Mouse (Mus musculus): Measurements from ENCODE around the gene Rasal2. TPM values are rescaled to one million over a fixed set of nuclear protein-coding genes. Genes with fewer than 3 reads are reported as not detected.
"Not testable (repeated sequence)": the region's sequence is repeated elsewhere in the genome, so short reads cannot be mapped to it uniquely, and the experiment has no call there.

Rasal2 gene
- polyA plus RNA-seq, 1 experiment, result 39.9 TPM

DNA sequence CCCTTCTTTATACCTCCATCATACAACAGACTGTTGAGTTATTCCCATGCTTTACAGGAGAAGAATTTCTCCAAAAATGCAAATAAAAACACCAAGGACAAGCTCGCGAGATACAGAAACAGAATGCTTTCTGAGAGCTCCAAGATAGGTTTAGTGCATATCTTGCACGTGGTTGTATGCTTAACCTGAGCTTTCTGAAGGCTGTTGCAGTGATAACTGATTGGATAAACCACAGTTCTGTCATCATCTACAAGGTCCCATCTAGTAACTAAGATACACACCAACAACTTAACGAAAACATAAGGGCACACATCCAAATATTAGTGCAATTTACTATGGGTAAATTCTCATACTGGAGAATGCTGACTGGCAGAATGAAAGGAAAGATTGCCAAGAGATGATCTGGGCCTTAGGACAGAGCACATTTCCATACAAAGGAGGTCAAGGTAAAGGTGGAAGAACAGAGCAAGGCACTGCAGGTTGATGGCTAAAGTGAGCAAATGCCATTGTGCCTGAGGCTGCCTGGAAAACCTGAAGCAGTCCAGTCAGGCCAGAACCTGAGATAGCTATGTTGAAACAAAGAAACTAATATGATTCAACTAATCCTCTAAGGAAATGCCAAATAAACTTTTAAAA, 136.6 kb downstream of the Rasal2 start:
- TF ChIP-seq CTCF (IDR thresholded peaks at IDR 0.05; ENCODE audit: borderline replicate concordance, extremely low read depth, insufficient read depth, insufficient read length) (no peak), POLR2A (IDR thresholded peaks at IDR 0.05; ENCODE audit: borderline replicate concordance, extremely low read depth, insufficient read depth, insufficient read length, poor library complexity, severe bottlenecking) (no peak)
- no peak for DNase-seq (ENCODE audit: low read depth)

DNA sequence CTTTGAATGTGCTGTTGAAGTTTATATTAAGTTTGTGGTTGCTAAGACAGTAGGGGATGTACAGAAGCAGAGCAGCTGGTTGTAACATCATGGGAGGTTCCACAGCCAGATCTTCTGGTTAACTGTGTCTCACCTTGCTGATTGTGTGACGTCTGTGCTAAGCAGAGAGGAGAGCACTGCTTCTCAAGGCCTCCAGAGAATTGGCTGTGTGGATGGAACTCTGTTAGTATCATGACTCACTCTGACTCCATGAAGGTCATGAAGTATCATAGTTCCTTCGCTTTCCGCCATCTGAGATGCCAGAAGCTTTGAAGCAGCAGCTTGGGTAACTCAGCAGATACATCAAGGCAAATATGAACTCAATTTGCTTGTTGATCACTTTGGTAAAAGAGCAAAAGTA, 144.5 kb downstream of the Rasal2 start:
- DNase-seq (ENCODE audit: low read depth), result no peak
- TF ChIP-seq POLR2A (IDR thresholded peaks at IDR 0.05; ENCODE audit: borderline replicate concordance, extremely low read depth, insufficient read depth, insufficient read length, poor library complexity, severe bottlenecking) (no peak), CTCF (IDR thresholded peaks at IDR 0.05; ENCODE audit: borderline replicate concordance, extremely low read depth, insufficient read depth, insufficient read length) (no peak)

DNA sequence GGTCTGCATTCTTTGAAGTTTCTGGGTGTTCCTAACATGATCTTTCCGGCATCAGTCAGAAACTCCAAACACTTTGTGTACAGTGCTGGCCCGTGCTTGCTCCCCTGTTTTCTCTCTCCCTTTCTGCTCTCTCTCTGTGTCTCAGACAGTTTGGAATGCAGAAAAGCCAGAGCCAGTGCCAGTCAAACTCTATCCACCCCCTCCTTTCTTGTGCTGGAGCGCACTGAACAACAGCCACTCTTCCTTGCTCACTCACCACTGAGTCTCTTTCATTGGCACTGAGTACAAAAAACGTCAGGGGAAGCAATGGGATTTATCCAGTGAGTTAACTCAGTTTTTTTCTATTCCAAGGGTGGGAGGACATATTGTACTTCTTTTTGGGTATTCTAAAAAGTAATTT, 155.8 kb downstream of the Rasal2 start:
- TF ChIP-seq POLR2A (IDR thresholded peaks at IDR 0.05; ENCODE audit: borderline replicate concordance, extremely low read depth, insufficient read depth, insufficient read length, poor library complexity, severe bottlenecking) (no peak), CTCF (IDR thresholded peaks at IDR 0.05; ENCODE audit: borderline replicate concordance, extremely low read depth, insufficient read depth, insufficient read length) (no peak)
- peak; percentile 90 for DNase-seq (ENCODE audit: low read depth)

DNA sequence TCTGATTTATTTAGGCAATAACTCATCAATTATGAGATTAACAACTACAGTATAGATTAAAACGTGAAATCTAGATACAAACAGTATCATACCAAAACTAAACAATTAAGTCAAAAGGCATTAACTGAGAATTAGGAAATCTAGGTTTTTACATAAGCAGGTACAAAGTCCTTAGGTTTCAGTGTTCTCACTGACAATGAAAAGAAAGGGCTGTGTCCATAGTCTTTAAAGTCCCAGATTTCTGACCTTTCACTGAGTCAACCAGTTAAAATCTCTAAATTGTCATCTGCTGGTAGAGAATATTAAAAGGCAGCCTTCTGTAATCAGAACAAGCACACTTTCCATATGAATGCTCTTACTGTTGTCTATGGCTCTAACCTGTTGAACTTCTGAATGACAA, 156.6 kb downstream of the Rasal2 start:
- DNase-seq (ENCODE audit: low read depth), result no peak
- TF ChIP-seq CTCF (IDR thresholded peaks at IDR 0.05; ENCODE audit: borderline replicate concordance, extremely low read depth, insufficient read depth, insufficient read length) (no peak), POLR2A (IDR thresholded peaks at IDR 0.05; ENCODE audit: borderline replicate concordance, extremely low read depth, insufficient read depth, insufficient read length, poor library complexity, severe bottlenecking) (no peak)

DNA sequence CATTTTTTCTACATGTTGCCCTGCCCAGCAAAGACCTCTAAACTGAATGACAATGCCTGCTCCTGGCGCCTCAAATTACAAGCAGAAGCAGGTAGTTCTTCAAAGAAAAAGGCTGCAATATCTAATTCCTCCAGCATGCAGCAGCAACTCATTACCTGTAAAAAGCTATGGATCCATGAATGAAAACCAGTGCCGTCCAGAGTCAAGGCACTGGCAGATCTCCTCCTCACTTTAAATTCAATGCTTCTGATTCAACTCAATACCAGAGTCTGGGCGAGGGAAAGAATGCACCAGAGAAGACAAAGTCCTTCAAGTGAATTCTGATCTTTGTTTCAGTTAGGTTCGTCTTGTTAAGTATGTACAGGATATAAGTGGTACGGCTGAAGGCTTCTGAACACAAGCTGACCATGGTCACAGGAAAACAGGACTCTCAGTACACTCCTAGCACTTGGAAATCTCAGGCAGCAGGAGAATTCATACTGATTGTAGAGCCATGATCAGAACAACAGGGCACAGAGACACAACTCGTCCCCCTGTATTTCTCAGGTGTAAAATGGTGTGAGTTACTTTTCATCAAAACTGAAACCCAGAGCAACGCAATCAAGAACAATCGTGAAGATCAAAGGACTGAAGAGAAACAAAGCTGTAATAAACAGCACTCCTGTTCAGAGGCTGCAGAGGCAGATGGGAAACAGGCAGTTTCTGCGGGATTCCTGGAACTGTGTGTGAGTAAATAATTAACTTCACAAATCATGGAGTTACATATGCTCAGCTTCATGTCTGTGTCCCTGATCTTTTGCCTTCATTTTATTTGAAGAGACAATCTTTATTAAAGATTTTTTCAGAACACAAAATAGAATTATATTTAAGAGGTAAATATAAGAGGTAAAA, 158.6 kb downstream of the Rasal2 start:
- peak; percentile 57 for DNase-seq (ENCODE audit: low read depth)
- TF ChIP-seq CTCF (IDR thresholded peaks at IDR 0.05; ENCODE audit: borderline replicate concordance, extremely low read depth, insufficient read depth, insufficient read length) (no peak), POLR2A (IDR thresholded peaks at IDR 0.05; ENCODE audit: borderline replicate concordance, extremely low read depth, insufficient read depth, insufficient read length, poor library complexity, severe bottlenecking) (no peak)

DNA sequence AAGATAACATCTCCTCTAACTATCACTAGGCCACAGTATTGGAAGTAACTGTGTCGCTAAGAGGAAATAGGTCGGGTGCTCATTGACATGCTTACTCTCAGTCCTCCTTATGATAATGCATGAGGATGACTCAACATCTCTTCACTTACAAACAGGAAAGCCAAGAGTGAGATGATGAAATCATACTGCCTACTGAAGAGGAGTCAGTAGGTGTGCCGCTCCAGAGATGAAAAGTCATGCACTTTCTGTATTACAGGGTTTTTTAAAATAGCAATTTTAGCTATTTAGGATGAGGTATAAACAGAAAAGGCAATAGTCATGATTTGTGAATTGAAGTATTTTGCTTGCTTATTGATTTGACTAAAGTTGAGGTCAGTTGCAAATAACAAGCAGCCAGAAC, 164.3 kb downstream of the Rasal2 start:
- DNase-seq (ENCODE audit: low read depth), result no peak
- TF ChIP-seq CTCF (IDR thresholded peaks at IDR 0.05; ENCODE audit: borderline replicate concordance, extremely low read depth, insufficient read depth, insufficient read length), result no peak
- no peak for TF ChIP-seq POLR2A (IDR thresholded peaks at IDR 0.05; ENCODE audit: borderline replicate concordance, extremely low read depth, insufficient read depth, insufficient read length, poor library complexity, severe bottlenecking)

DNA sequence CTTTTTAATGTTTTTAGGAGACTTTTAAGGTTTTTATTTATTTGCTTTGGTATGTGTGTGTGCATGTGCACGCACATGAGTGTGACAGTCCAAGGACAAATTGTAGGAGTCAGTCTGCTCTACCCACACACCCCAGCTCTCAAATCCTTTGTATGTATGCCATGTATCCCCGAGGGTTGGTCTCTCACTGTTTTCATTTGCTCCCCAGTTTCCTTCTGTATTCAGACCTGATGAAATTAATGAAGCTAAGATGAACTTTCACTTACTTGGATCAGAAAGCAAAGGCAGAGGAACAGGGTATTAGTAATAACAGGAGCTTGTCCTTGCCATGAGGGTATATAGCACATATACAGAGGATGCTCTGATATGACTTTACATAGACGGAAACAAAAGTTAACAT, 165.1 kb downstream of the Rasal2 start:
- no peak for DNase-seq (ENCODE audit: low read depth)
- no peak for TF ChIP-seq POLR2A (IDR thresholded peaks at IDR 0.05; ENCODE audit: borderline replicate concordance, extremely low read depth, insufficient read depth, insufficient read length, poor library complexity, severe bottlenecking)

DNA sequence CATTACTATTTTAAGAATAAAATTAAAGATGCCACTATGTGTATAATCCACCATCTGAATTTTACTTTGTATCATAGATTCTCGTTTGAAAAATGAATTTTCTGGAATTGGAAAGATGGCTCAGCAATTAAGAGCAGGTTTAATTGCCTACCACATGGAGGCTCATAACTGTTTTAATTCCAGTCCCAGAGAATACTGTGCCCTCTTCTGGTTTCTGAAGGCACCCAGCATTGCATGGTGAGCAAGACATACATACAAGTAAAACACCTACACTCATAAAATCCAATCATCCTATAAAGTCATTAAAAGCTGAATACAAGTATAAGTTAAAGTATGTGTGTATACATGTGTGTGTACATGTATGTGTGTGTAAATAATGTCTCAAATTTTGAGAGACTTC, 165.6 kb downstream of the Rasal2 start:
- DNase-seq (ENCODE audit: low read depth), result no peak
- TF ChIP-seq CTCF (IDR thresholded peaks at IDR 0.05; ENCODE audit: borderline replicate concordance, extremely low read depth, insufficient read depth, insufficient read length), result no peak

DNA sequence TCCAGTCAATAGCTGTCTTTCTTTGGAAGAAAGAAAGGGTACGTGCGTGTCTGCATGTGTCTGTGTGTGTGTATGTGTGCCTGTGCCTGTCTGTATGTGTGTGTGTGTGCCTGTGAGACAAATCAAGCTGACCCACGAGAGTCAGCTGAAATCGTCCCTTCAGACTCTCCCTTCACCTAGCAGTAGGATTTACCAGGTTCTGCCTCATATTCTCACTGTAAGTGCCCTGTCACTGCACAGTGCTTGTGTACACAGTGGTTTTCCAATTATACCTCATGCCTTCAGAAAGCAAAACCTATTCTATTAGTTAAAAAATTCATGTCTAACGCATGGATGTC, 168.0 kb downstream of the Rasal2 start:
- DNase-seq (ENCODE audit: low read depth), result peak; percentile 92
- TF ChIP-seq CTCF (IDR thresholded peaks at IDR 0.05; ENCODE audit: borderline replicate concordance, extremely low read depth, insufficient read depth, insufficient read length), result no peak
- 0 out of 2 replicates have a peak, but pooled peaks have one; percentile 7 for TF ChIP-seq POLR2A (IDR thresholded peaks at IDR 0.05; ENCODE audit: borderline replicate concordance, extremely low read depth, insufficient read depth, insufficient read length, poor library complexity, severe bottlenecking)

DNA sequence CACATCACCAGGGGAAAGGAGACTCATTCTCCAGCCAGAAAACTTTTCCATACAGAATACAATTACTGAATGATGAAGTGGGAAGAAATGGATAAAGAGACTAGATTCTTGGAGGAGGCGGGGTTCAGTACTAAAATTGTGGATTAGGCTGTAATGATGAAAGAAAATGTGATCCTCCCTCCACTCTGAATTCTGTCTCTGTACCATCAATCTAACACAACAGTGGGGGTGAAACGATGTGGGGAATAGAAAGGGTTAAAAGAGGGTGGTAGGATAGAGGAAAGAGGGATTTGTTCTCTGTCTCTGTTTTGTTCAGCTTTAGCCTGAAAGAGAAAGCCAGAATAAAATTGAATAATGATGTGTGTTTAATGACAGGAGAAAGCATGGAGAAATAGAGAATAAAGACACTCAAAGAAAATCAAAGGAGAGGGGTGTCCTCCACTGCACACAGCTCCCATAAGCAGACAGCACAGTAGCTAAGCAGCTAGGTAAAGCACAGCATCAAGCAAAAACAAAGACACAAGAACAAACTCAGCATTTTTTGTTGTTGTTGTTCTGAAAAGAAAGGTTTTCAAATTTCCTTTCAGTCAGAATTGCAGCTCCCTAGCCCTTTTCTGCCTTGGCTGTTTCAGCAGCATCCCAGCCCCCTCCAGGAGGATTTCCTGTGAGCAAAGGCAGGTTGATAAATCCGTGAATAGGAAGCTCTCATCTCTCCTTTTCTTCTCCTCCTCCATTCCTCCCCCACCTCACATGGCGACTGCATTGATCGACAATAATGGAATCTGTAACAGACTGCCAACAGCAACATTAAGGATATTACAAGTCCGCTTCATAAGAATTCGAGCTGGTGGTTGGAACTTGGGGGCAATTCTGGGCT, 168.6 kb downstream of the Rasal2 start:
- TF ChIP-seq CTCF (IDR thresholded peaks at IDR 0.05; ENCODE audit: borderline replicate concordance, extremely low read depth, insufficient read depth, insufficient read length), result no peak
- no peak for TF ChIP-seq POLR2A (IDR thresholded peaks at IDR 0.05; ENCODE audit: borderline replicate concordance, extremely low read depth, insufficient read depth, insufficient read length, poor library complexity, severe bottlenecking)
- peak; percentile 72 for DNase-seq (ENCODE audit: low read depth)

DNA sequence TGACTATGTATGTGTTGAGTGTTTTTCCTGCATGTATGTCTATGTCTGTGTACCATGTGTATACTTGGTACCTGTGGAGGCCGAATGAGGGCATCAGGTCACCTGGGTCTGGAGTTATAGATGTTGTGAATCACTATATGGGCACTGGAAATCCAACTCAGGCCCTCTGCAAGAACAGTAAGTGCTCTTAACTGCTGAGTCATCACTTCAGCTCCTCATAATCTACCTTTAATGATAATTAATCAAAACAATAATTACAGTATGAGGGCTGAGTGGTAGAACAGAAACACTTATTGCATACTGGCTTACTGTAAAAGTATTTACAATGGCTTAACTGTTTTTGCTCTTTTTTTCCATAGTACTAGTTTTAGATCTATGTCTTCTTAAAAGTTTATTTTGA, 172.7 kb downstream of the Rasal2 start:
- TF ChIP-seq POLR2A (IDR thresholded peaks at IDR 0.05; ENCODE audit: borderline replicate concordance, extremely low read depth, insufficient read depth, insufficient read length, poor library complexity, severe bottlenecking) (no peak), CTCF (IDR thresholded peaks at IDR 0.05; ENCODE audit: borderline replicate concordance, extremely low read depth, insufficient read depth, insufficient read length) (no peak)
- no peak for DNase-seq (ENCODE audit: low read depth)

DNA sequence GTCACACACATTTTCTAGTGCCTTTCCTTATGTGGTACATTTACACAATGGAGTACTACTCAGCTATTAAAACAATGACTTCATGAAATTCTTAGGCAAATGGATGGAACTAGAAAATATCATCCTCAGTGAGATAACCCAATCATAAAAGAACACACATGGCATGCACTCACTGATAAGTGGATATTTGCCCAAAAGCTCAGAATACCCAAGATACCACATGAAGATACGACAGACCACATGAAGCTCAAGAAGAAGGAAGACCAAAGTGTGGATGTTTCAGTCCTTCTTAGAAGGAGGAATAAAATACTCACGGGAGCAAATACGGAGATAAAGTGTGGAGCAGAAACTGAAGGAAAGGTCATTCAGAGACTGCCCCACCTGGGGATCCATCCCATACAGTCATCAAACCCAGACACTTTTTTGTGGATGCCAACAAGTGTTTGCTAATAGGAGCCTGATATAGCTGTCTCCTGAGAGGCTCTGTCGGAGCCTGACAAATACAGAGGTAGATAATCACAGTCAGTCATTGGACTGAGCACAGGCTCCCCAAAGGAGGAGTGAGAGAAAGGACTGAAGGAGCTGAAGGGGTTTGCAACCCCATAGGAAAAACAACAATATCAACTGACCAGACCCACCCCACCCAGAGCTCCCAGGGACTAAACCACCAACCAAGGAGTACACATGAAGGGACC, 175.6 kb downstream of the Rasal2 start:
- not testable (repeated sequence) for DNase-seq (ENCODE audit: low read depth)
